Mouse (Mus musculus) central nervous system, embryonic 14 days (tissue): ENCODE results near the gene Zfp28. TPM values are rescaled to one million over a fixed set of nuclear protein-coding genes. Genes with fewer than 3 reads are reported as not detected.

Experiments used
- polyA plus RNA-seq: library from polyadenylated mRNA; depleted of rRNA; stranded (reverse); fragments of >200 nt; gene quantifications from 2 replicates; pipeline ENCODE4 v1.2.3, GENCODE M21; 2012; rRNA removed

Zfp28 gene
- 16.5 and 17.0 TPM in 2 replicates for polyA plus RNA-seq

DNA sequence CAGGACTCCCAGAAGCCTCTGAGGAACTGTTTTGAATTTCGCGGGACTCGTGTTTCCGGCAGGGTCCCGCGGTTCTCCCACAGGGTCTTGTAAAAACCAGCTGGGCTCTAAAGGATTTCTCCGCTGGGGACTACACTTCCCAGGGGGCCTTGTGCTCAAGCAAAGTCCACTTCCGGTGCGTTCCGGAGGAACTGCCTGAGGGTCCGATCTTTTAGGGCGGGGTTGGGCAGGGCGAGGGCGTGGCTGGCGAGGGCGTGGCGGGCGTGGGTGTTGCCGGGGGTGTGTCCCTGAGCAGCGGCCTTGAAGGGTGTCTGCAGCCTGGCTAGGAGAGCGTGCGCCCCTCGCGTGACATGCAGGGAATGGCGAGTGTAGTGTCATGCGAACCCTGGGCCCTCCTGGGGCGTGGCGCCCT lies at the start of gene Zfp28:
Zfp28 (plus strand) TSS at position 252 of the 412 bp plus-strand sequence.

DNA sequence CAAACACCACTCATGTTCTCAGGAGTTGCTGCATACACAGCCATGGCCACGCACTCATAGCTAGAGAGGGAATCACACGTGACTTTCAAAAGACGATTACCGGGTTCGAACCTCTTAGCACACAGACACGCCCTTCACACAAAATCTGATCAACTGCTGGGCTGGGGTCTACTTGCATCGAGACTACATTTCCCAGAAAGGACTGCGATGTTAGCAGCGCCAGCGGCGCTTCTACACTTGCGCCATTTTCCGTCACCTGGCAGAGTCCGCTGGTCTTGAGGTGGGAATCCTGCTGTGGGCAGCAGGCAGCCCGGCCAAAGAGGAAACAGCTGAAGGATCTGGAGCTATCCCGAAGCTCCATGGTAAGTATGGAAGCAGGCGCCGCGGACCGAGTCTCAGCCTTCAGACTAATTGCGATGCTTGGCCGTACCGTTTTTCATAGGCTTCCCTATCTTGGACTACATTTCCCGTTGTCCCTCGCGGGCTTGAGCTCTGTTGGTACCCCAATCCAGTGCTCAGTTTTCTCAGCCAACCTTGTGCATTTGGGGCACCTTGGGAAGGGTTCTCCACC lies 39.5 kb upstream of the Zfp28 start, which contains the start of gene Gm3854:
Gm3854 (plus strand) TSS at position 259 of the 571 bp plus-strand sequence.

DNA sequence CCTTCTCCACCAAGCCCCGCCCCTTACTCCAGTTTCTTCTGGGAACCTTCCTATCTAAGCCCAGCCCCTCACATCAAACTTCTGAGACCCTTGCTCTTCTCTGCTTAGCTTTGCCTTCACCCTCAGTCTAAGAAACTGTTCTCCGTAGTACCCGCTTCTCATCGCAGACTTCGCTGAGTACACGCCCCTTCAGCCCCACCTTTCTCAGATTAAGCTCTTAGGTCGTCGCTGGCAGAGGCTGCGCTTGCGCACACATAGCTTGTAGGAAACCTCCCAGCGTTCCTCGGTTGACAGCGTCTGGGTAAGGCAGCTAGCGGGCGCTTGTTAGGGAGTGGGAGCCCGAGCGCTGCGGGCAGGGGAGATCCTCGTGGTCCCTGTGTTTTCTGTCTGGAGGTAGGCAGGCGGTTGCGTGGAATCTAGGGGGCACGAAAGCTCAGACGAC lies 20.0 kb upstream of the Zfp28 start, which contains the start of gene Zfp78:
Zfp78 (plus strand) TSS at position 234 of the 442 bp plus-strand sequence.

DNA sequence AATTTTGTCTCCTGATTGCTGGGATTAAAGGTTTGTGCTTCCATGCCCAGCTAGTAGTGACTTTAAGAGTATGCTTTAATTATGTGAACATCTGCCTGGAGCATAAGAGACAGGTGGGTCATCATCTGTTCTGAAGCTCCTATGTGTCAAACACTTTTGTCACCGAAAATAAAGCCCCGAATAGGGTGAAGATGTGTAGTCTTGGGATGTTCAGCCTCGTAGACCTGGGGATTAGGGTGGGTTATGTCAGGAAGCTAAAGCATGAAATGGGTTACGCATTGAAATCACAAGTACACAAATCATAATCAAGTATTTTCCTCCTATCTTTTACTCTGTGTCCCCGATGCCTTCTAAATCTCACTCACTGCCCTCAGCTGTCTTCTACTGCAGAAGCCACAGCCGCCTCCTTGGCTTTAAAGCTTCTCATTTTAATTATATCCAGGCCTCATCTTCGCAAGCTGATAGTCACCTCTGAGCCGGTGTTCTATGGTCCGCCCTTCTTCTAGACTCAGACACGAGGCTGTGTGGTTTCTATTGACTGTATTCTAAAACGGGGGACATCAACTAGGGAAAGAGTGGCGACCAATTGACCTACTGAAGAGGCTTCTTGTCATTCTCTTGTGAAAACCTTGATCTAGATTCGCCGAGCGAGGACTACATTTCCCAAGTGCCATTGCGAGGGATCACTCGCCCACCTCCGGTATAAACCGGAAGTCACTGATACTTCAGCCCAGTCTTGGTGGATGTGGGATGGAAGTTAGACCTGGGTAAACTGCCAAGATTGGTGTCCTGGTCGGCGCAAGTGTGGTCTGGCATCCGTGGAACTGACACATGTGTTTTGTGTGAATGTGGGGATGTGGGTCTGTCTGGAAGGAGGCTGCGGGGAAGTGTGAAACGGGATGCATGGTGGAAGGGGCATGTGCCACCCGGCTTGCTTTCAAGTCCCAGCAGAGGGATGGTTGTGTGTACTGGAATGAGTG lies 15.2 kb downstream of the Zfp28 start, which contains the start of gene Smim17:
Smim17 (plus strand) TSS at position 720 of the 980 bp plus-strand sequence.

DNA sequence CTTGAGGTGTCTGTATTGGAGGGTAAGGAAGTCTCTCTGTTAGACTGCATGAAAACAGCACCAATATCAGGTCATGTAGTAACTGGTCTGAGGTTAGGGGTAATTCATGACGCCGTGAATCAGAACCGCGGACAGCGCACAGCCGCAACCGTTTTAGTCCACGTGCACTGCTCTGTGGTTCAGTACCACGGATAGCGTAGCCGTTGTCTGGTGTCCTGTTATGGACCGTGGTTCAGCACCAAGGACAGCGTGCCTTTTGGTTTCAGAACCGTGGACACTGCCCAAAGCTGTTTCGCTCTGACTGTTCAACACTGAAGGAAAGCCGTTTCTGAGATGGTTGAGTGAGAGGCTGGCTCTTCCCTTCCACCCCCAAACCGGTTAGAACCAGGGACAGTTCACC lies 26.9 kb downstream of the Zfp28 start, which contains the start of gene Gm20715:
Gm20715 (plus strand) TSS at position 235 of the 400 bp plus-strand sequence.

DNA sequence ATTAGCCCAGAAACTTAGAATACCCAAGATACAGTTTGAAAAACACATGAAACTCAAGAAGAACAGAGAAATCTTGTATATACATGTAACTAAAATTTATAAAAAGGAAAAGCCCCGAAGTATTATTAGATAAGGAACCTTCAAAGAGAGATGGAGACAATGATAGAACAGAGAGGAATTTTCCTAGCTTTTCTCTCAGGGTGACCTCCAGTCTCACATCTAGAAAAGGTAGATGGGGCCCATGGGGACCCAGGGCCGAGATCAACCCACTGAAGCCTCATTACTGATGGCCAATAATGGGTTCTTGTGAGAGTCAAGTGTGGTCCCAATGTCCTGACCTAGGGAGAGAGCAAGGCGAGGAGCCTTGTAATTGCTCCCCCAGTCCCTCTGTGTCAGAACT lies 55.3 kb downstream of the Zfp28 start, which contains the start of gene Olfr1344:
Olfr1344 (plus strand) TSS at position 301 of the 400 bp plus-strand sequence.

Other genes with a start within 250 kb of the Zfp28 start
- 42.9 and 43.0 TPM in 2 replicates for gene Zfp787, start 227.3 kb upstream of the Zfp28 start, polyA plus RNA-seq
- 69.2 and 77.8 TPM in 2 replicates for gene Zfp444, start 211.1 kb upstream of the Zfp28 start, polyA plus RNA-seq
- gene Galp, start 186.2 kb upstream of the Zfp28 start, polyA plus RNA-seq = not detected in 2 replicates
- gene Zscan5b, start 161.0 kb upstream of the Zfp28 start, polyA plus RNA-seq = not detected in 2 replicates
- gene Epp13, start 130.6 kb upstream of the Zfp28 start, polyA plus RNA-seq = 0.20 TPM in 1 of 2 replicates, not detected in the other
- 7.8 and 8.1 TPM in 2 replicates for gene Zfp667, start 96.7 kb upstream of the Zfp28 start, polyA plus RNA-seq
- gene Zfp583, start 52.0 kb upstream of the Zfp28 start, polyA plus RNA-seq = 9.2 and 10.7 TPM in 2 replicates
- 3.1 and 3.6 TPM in 2 replicates for gene Gm3854, start 39.5 kb upstream of the Zfp28 start, polyA plus RNA-seq
- gene Zfp78, start 20.0 kb upstream of the Zfp28 start, polyA plus RNA-seq = 3.2 and 3.7 TPM in 2 replicates
- 4.9 and 6.5 TPM in 2 replicates for gene Smim17, start 15.4 kb downstream of the Zfp28 start, polyA plus RNA-seq
- gene Gm20715, start 27.0 kb downstream of the Zfp28 start, polyA plus RNA-seq = 0.20 and 0.25 TPM in 2 replicates
- 0.21 and 0.23 TPM in 2 replicates for gene Olfr1344, start 55.4 kb downstream of the Zfp28 start, polyA plus RNA-seq
- gene Olfr1336, start 72.9 kb downstream of the Zfp28 start, polyA plus RNA-seq = not detected in 2 replicates
- not detected in 2 replicates for gene Olfr1346, start 83.8 kb downstream of the Zfp28 start, polyA plus RNA-seq
- not detected in 2 replicates for gene Olfr5, start 103.6 kb downstream of the Zfp28 start, polyA plus RNA-seq
- gene Olfr1347, start 116.5 kb downstream of the Zfp28 start, polyA plus RNA-seq = not detected in 2 replicates
- gene Olfr1348, start 125.5 kb downstream of the Zfp28 start, polyA plus RNA-seq = not detected in 2 replicates
- gene Olfr1349, start 139.7 kb downstream of the Zfp28 start, polyA plus RNA-seq = 0.04 TPM in 2 replicates
- not detected in 2 replicates for gene Olfr1350, start 181.5 kb downstream of the Zfp28 start, polyA plus RNA-seq